Mouse (Mus musculus): Measurements from ENCODE around the gene Gpc4.

Gpc4 gene

DNA sequence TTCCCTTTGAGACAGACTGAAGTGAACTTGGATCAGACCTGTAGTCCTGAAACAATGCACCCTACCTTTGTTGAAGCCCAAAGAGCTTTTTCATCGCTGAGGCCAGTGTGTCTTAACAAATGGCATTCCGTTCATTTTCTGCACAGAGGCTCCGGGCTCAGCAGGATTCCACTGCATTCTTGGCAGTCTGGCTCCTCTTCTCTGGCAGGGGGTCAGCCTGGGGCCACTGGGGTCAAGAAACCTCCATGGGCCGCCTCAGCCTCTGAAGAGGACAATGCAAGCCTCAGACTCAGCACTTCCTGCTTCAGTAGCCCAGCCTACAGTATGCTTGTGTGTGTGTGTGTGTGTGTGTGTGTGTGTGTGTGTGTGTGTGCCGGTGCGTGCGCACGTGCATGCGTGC, 147.4 kb downstream of the Gpc4 start:
- DNase-seq (ENCODE audit: low spot score in 2 of 2), result no peak
